Mouse (Mus musculus): ENCODE results near the gene Nid1. TPM values are rescaled to one million over a fixed set of nuclear protein-coding genes. Genes with fewer than 3 reads are reported as not detected.
"Not testable (repeated sequence)": the region's sequence is repeated elsewhere in the genome, so short reads cannot be mapped to it uniquely, and the experiment has no call there.

Nid1 gene
- total and polyA plus RNA-seq, 2 experiments from 2014 or later: 27.3 to 70.6 TPM

DNA sequence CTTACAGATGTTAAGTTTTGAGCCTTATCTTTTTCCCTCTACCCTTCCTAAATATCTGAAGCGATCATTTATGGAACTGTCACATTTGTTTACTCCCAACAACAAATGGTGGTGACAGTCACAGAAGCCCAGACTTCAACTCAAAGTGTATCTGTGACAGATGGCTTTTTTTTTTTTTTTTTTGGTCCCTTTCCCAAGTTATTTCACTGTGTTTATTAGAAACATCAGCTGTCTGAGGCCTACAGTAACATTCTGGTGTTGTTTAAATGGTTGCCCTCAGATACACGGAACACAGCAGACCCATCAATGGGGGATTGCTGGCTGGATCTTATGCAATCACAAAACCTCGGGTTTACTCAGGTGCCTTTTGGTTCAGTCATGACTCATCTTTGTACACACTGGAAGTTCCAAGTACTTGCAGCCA, 34.0 kb downstream of the Nid1 start:
- 83% methylated on average over 3 of the region's 3 CpGs for WGBS
- H3K27me3 ChIP-seq (ENCODE audit: insufficient read depth, low read length): no peaks in the 10 kb centered on the region
- no peak for DNase-seq (ENCODE audit: low spot score)
- no peaks in the 10 kb centered on the region; the same call in 1 of the 2 replicates for H3K36me3 ChIP-seq (ENCODE audit: insufficient read depth, low read length)
- H3K4me1 ChIP-seq (ENCODE audit: insufficient read depth, low read length): no peaks in the 10 kb centered on the region
- no peak overlapping the region for H3K9ac ChIP-seq (replicated peaks; ENCODE audit: low read length, poor library complexity, severe bottlenecking)
- ATAC-seq (ENCODE audit: low FRiP score): no peak
- no peak overlapping the region for H3K27ac ChIP-seq (ENCODE audit: low read depth, low read length)
- H3K9me3 ChIP-seq (ENCODE audit: low read length): no peaks in the 10 kb centered on the region
- no peak overlapping the region for H3K4me3 ChIP-seq (ENCODE audit: low read depth, low read length)
- no peak overlapping the region for H3K4me2 ChIP-seq (ENCODE audit: low read depth, low read length, poor library complexity, severe bottlenecking)
- no peak for TF ChIP-seq CTCF (IDR thresholded peaks at IDR 0.05)

DNA sequence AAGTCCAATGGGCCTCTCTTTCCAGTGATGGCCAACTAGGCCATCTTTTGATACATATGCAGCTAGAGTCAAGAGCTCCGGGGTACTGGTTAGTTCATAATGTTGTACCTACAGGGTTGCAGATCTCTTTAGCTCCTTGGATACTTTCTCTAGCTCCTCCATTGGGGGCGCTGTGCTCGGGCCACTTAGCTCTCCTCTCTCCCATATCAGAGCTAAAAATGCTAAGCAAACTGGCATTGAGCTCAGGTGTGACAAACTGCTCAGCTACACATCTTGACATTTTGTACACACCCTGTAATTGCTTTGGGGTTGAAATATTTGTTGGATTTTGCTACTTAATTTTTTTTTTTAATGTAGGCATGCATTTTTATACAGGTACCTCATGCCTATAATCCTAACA, 37.1 kb downstream of the Nid1 start:
- DNase-seq (ENCODE audit: low spot score); H3K4me3 ChIP-seq (ENCODE audit: low read depth, low read length); H3K27me3 ChIP-seq (ENCODE audit: insufficient read depth, low read length); H3K4me2 ChIP-seq (ENCODE audit: low read depth, low read length, poor library complexity, severe bottlenecking); H3K9me3 ChIP-seq (ENCODE audit: low read length); H3K9ac ChIP-seq (replicated peaks; ENCODE audit: low read length, poor library complexity, severe bottlenecking); ATAC-seq (ENCODE audit: low FRiP score); H3K27ac ChIP-seq (ENCODE audit: low read depth, low read length); H3K36me3 ChIP-seq (ENCODE audit: insufficient read depth, low read length); H3K4me1 ChIP-seq (ENCODE audit: insufficient read depth, low read length): not testable (repeated sequence)
- WGBS: 52% methylated on average over 2 of the region's 3 CpGs

DNA sequence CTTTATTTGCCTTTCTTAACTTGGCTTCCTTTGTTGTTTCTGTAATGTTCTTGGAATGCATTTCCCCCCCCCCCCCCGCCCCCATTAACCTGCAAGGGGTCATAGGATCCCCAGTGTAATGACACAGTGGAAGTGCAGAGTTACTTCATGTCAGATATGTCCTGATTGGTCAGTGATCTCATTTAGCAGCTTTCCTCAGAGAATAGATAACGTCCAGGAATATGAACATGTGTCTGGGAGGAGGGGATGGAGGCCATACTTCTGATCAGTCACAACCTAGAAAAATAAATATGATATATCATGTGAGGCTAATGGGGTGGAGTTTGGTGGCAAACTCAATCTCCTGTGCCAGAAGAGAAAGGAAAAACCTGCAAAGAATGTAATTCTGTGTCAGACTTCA, 37.6 kb downstream of the Nid1 start:
- no peak for ATAC-seq (ENCODE audit: low FRiP score)
- no peaks in the 10 kb centered on the region for H3K9me3 ChIP-seq (ENCODE audit: low read length)
- no peaks in the 10 kb centered on the region for H3K27me3 ChIP-seq (ENCODE audit: insufficient read depth, low read length)
- WGBS: 68% methylated on average over 2 of the region's 2 CpGs
- H3K4me3 ChIP-seq (ENCODE audit: low read depth, low read length): no peak overlapping the region
- H3K9ac ChIP-seq (replicated peaks; ENCODE audit: low read length, poor library complexity, severe bottlenecking): no peak overlapping the region
- no peak for TF ChIP-seq CTCF (IDR thresholded peaks at IDR 0.05)
- H3K27ac ChIP-seq (ENCODE audit: low read depth, low read length): no peak overlapping the region
- no peak overlapping the region for H3K4me2 ChIP-seq (ENCODE audit: low read depth, low read length, poor library complexity, severe bottlenecking)
- H3K36me3 ChIP-seq (ENCODE audit: insufficient read depth, low read length): no peaks in the 10 kb centered on the region
- no peak for DNase-seq (ENCODE audit: low spot score)
- H3K4me1 ChIP-seq (ENCODE audit: insufficient read depth, low read length): no peaks in the 10 kb centered on the region

DNA sequence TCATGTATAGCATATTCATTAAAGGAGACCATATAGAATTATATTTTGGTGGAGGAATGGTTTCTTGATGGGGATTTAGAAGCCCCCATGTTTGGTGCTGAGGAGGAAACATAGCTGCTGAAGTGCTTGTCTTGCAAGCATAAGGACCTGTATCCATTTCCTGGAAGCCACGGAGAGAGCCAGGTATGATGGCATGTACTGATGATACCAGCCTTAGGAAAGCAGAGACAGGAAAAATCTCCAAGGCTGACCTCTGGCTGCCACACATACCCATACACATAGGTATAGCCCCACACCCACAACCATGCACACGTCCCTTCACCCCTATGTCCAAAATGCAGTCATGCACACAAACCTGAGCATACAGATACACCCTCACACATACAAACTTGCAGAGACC, 39.2 kb downstream of the Nid1 start:
- WGBS: 95% methylated on average over 2 of the region's 2 CpGs
- Histone ChIP-seq H3K27me3 (ENCODE audit: insufficient read depth, low read length) (no peaks in the 10 kb centered on the region), H3K9me3 (ENCODE audit: low read length) (no peaks in the 10 kb centered on the region), H3K4me2 (ENCODE audit: low read depth, low read length, poor library complexity, severe bottlenecking) (no peak overlapping the region), H3K4me1 (ENCODE audit: insufficient read depth, low read length) (no peaks in the 10 kb centered on the region), H3K4me3 (ENCODE audit: low read depth, low read length) (no peak overlapping the region), H3K9ac (replicated peaks; ENCODE audit: low read length, poor library complexity, severe bottlenecking) (no peak overlapping the region), H3K27ac (ENCODE audit: low read depth, low read length) (no peak overlapping the region), H3K36me3 (ENCODE audit: insufficient read depth, low read length) (no peaks in the 10 kb centered on the region)
- DNase-seq (ENCODE audit: low spot score) (no peak), ATAC-seq (ENCODE audit: low FRiP score) (no peak)
- TF ChIP-seq CTCF (IDR thresholded peaks at IDR 0.05): no peak

DNA sequence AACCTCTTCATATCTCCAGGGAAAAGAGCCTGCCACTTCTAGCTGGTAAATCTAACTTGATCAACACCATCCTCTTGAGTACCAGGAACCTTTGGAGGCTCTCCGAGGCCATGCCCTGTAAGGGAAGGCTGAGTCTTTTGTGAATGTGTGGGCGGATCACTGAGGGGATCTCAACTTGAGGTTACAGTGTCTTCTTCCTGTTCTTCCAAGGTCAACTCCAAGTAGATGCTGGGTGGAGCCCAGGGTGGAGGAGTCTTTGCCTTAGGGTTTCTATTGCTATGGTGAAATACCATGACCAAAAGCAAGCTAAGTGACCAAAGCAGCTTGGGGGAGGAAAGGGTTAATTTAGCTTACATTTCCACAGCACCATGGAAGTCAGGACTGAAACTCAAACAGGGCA, 39.7 kb downstream of the Nid1 start:
- 92% methylated on average over 2 of the region's 2 CpGs for WGBS
- ATAC-seq (ENCODE audit: low FRiP score) (no peak), DNase-seq (ENCODE audit: low spot score) (no peak)

DNA sequence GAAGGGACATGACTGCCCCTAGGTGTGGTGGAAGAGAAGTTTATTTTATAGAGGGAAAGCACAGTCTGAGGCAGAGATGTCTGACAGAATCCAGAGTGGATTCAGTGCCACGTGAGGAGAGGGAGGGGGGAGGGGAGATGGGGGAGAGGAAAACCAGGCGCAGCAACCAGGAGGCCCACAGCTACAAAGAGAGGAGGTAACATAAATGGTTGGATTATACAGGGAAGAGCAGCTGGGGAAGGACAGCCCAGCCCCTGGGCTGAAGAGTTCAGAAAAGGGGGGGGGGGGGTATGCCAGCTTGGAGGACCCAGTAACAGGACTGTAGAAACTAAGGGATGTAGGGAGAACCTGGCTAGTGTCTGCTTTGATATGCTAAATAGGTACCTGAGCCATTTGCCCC, 42.6 kb downstream of the Nid1 start:
- Histone ChIP-seq H3K9me3 (ENCODE audit: low read length) (no peaks in the 10 kb centered on the region), H3K9ac (replicated peaks; ENCODE audit: low read length, poor library complexity, severe bottlenecking) (no peak overlapping the region), H3K4me3 (ENCODE audit: low read depth, low read length) (no peak overlapping the region), H3K27me3 (ENCODE audit: insufficient read depth, low read length) (no peaks in the 10 kb centered on the region), H3K4me2 (ENCODE audit: low read depth, low read length, poor library complexity, severe bottlenecking) (no peak overlapping the region), H3K27ac (ENCODE audit: low read depth, low read length) (no peak overlapping the region), H3K4me1 (ENCODE audit: insufficient read depth, low read length) (no peaks in the 10 kb centered on the region), H3K36me3 (ENCODE audit: insufficient read depth, low read length) (no peaks in the 10 kb centered on the region)
- no peak for TF ChIP-seq CTCF (IDR thresholded peaks at IDR 0.05)
- 0% methylated on average over 2 of the region's 2 CpGs for WGBS
- no peak for DNase-seq (ENCODE audit: low spot score)
- no peak for ATAC-seq (ENCODE audit: low FRiP score)

More for the DNA sequence above, 39.7 kb downstream of the Nid1 start:
- Histone ChIP-seq H3K27me3 (ENCODE audit: insufficient read depth, low read length) (no peaks in the 10 kb centered on the region), H3K4me1 (ENCODE audit: insufficient read depth, low read length) (no peaks in the 10 kb centered on the region), H3K36me3 (ENCODE audit: insufficient read depth, low read length) (no peaks in the 10 kb centered on the region), H3K9ac (replicated peaks; ENCODE audit: low read length, poor library complexity, severe bottlenecking) (no peak overlapping the region), H3K27ac (ENCODE audit: low read depth, low read length) (no peak overlapping the region), H3K9me3 (ENCODE audit: low read length) (no peaks in the 10 kb centered on the region), H3K4me3 (ENCODE audit: low read depth, low read length) (no peak overlapping the region), H3K4me2 (ENCODE audit: low read depth, low read length, poor library complexity, severe bottlenecking) (no peak overlapping the region)
- TF ChIP-seq CTCF (IDR thresholded peaks at IDR 0.05): no peak

Data from midbrain, postnatal 0 days (tissue).